Mouse (Mus musculus) embryo, embryonic 10.5 days (tissue): ENCODE results near the gene Gm17124.
"Not testable (repeated sequence)": the region's sequence is repeated elsewhere in the genome, so short reads cannot be mapped to it uniquely, and the experiment has no call there.

ENCODE experiments used
- DNase-seq: peaks from one replicate; pipeline ENCODE4 v3.0.0-alpha.2; 2015; ENCODE audit warnings: low spot score

Gene Gm17124

DNA sequence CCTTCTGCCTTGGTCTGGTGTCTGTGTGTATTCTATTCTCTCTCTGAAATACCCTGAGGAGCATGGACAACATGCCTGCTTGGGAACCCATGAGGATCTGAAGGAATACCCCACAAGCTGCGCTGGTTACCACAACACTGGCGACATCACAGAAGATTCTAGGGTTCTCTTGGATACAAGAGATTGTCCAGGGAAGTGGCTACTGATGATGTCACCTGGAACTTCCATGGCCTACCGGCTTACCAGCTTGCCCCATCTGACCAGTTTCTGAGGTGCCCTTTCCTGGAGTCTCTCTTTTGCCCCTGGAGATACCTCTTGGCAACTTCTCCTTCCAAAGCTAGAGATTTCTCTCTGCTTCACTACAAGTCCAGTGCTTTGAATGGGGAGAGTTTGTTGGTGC lies at the start of gene Gm17124:
Gene Gm17124 (minus strand): TSS at position 101 of the 400 bp plus-strand sequence.
- not testable (repeated sequence) for DNase-seq

DNA sequence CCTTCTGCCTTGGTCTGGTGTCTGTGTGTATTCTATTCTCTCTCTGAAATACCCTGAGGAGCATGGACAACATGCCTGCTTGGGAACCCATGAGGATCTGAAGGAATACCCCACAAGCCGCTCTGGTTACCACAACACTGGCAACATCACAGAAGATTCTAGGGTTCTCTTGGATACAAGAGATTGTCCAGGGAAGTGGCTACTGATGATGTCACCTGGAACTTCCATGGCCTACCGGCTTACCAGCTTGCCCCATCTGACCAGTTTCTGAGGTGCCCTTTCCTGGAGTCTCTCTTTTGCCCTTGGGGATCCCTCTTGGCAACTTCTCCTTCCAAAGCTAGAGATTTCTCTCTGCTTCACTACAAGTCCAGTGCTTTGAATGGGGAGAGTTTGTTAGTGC lies 42.1 kb upstream of the Gm17124 start, which contains the start of gene Gm3633:
Gene Gm3633 (minus strand): TSS at position 101 of the 400 bp plus-strand sequence.
- DNase-seq = not testable (repeated sequence)
